Mouse (Mus musculus) forebrain, embryonic 14.5 days (tissue): ENCODE measurements around the gene Abi2. TPM values are rescaled to one million over a fixed set of nuclear protein-coding genes. Genes with fewer than 3 reads are reported as not detected.

ENCODE experiments used
- ATAC-seq: fragments of 200-750 bp; cut with Nextera tagmentation; 2 replicates; pipeline ENCODE4 v1.8.0; 2017; ENCODE audit warnings: mild to moderate bottlenecking, moderate library complexity
- DNase-seq: peaks from one replicate; pipeline ENCODE4 v3.0.0-alpha.2; 2015; ENCODE audit warnings: low spot score
- H3K27ac ChIP-seq: fragments of 300-500 bp; sonication (generic); 2 replicates; pipeline ENCODE4 v1.5.1; 2014; ENCODE audit warnings: low read depth, mild to moderate bottlenecking, control low read depth, low read length, moderate library complexity
- H3K27me3 ChIP-seq: fragments of 300-500 bp; sonication (generic); replicated peaks from 2 replicates; pipeline ENCODE4 v1.6.1; 2014; ENCODE audit warnings: low read length, control low read depth, mixed read lengths; ENCODE audit not compliant: control insufficient read depth, insufficient read depth
- H3K36me3 ChIP-seq: fragments of 300-500 bp; sonication (generic); 2 replicates; pipeline ENCODE4 v1.6.1; 2014; ENCODE audit warnings: low read length, control low read depth; ENCODE audit not compliant: control insufficient read depth, insufficient read depth
- H3K4me1 ChIP-seq: fragments of 300-500 bp; sonication (generic); 2 replicates; pipeline ENCODE4 v1.6.1; 2014; ENCODE audit warnings: antibody characterized with exemption, low read length, control low read depth; ENCODE audit not compliant: control insufficient read depth, insufficient read depth
- H3K4me2 ChIP-seq: fragments of 300-500 bp; sonication (generic); 2 replicates; pipeline ENCODE4 v1.6.1; 2014; ENCODE audit warnings: mild to moderate bottlenecking, control low read depth, low read length
- H3K4me3 ChIP-seq: fragments of 300-500 bp; sonication (generic); 2 replicates; pipeline ENCODE4 v1.5.1; 2014; ENCODE audit warnings: low read depth, low read length, control low read depth
- H3K9ac ChIP-seq: fragments of 300-500 bp; sonication (generic); 2 replicates; pipeline ENCODE4 v1.6.1; 2014; ENCODE audit warnings: mild to moderate bottlenecking, low read length, control low read depth, moderate library complexity
- H3K9me3 ChIP-seq: fragments of 300-500 bp; sonication (generic); replicated peaks from 2 replicates; pipeline ENCODE4 v1.6.1; 2016; ENCODE audit warnings: low read length, control low read depth, mixed read lengths; ENCODE audit not compliant: control insufficient read depth
- WGBS: fragments of 180-500 bp; shearing (Covaris S2); extraction: QIAGEN DNeasy Blood & Tissue Kit; methylation state at CpG from one replicate; pipeline ENCODE4 v1.1.7; 2014; 5-methylcytosine and 5-hydroxymethylcytosine counted together
- polyA plus RNA-seq: library from polyadenylated mRNA; unstranded; fragments of >200 nt; fragmentation: Nextera tagmentation; extraction: Ambion mirVana; gene quantifications from 2 replicates; pipeline ENCODE4 v1.2.1, GENCODE M21; 2014

Abi2 gene
- polyA plus RNA-seq, 1 experiment from 2014 or later: 51.1 TPM

DNA sequence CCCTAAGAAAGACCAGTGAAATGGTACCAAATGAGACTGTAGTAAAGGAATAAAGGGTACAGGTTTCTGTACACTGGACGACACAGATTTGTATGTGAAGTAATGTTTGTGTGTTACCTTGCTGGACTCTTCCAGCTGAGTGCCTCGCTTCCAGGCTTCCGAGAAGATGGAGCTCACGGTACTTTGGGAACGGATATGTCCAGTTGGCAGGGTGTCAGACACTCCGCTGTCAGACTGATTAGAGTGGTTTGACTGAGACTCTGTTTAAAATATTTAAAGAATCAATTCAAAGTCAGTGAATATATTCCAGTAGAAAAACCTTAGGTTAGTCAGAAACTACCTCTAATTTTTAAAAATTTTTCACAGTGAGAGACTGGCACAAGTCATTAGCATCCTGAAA, 84.0 kb downstream of the Abi2 start:
- no peaks in the 10 kb centered on the region for H3K27me3 ChIP-seq
- H3K9me3 ChIP-seq: no peaks in the 10 kb centered on the region
- H3K36me3 ChIP-seq: peaks cover 82% of the 10 kb centered on the region
- no peak overlapping the region for H3K4me2 ChIP-seq
- no peak overlapping the region for H3K4me3 ChIP-seq
- no peaks in the 10 kb centered on the region for H3K4me1 ChIP-seq
- DNase-seq: no peak
- H3K9ac ChIP-seq: no peak overlapping the region
- no peak for ATAC-seq
- H3K27ac ChIP-seq: no peak overlapping the region
- WGBS: 88% methylated on average over 6 of the region's 6 CpGs

DNA sequence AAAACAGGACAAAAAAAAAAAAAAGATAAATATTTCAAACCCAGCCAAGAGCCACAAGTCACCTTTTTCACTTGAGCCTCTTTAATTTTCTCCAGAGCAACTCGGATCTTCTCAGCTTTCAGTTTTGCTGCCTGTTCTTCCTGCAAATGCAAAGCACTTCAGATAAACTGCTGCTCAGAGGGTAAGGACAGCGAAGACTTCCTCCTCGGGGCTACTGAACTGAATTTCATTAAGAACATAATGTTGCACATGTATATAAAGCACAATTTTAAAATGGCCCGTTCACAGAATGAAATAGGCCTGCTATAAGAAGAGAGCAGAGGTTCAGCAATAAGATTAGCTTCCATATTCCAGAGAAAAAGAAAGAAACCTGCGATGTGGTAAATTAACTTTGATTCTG, 94.0 kb downstream of the Abi2 start:
- ATAC-seq (no peak), DNase-seq (no peak)
- Histone ChIP-seq H3K27ac (no peak overlapping the region), H3K4me1 (no peaks in the 10 kb centered on the region), H3K9me3 (no peaks in the 10 kb centered on the region), H3K27me3 (no peaks in the 10 kb centered on the region), H3K4me3 (no peak overlapping the region), H3K36me3 (peaks cover 41% of the 10 kb centered on the region), H3K9ac (no peak overlapping the region), H3K4me2 (no peak overlapping the region)
- 90% methylated on average over 5 of the region's 5 CpGs for WGBS

DNA sequence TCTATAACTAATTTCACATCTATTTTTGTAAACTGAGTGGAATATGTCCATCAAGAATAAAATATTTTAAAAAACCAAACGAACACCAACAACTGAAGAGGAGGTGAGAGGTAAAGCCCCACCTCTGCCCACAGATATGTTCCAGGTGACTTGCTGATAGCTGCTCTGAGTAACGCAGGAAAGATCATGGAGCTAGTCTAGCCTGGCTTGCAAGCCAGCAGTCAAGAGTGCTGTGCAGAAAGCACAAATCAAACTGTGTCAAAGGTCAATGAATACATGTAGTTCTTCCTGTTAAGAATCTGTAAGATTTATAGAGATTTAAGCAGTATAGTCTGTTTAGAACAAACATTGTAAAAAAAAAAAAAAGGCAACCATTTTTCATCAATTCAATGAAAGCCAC, 101.2 kb downstream of the Abi2 start:
- peaks cover 23% of the 10 kb centered on the region for H3K36me3 ChIP-seq
- H3K9me3 ChIP-seq: no peaks in the 10 kb centered on the region
- H3K27ac ChIP-seq: no peak overlapping the region
- H3K4me3 ChIP-seq: no peak overlapping the region
- DNase-seq (no peak), ATAC-seq (no peak)
- H3K4me1 ChIP-seq: no peaks in the 10 kb centered on the region
- H3K9ac ChIP-seq: no peak overlapping the region
- 69% methylated on average over 2 of the region's 2 CpGs for WGBS
- no peak overlapping the region for H3K4me2 ChIP-seq
- no peaks in the 10 kb centered on the region for H3K27me3 ChIP-seq

DNA sequence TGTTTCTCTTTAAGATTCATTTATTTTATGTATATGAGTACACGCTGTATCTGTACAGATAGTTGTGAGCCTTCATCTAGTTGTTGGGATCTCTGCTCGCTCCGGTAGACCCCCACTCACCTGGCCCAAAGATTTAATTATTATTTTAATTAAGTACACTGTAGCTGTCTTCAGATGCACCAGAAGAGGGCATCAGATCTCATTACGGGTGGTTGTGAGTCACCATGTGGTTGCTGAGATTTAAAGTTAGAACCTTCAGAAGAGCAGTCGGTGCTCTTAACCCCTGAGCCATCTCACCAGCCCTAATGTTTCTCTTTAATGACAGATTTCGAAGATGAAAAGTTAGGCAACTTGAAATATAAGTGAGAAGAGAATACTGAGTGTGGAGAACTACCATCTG, 120.7 kb downstream of the Abi2 start:
- no peaks in the 10 kb centered on the region for H3K27me3 ChIP-seq
- H3K27ac ChIP-seq: no peak overlapping the region
- WGBS: 91% methylated on average over 6 of the region's 6 CpGs
- H3K36me3 ChIP-seq: peaks cover 30% of the 10 kb centered on the region
- H3K4me3 ChIP-seq: no peak overlapping the region
- H3K9me3 ChIP-seq: no peaks in the 10 kb centered on the region
- H3K9ac ChIP-seq: no peak overlapping the region
- no peak overlapping the region for H3K4me2 ChIP-seq
- H3K4me1 ChIP-seq: no peaks in the 10 kb centered on the region
- DNase-seq (no peak), ATAC-seq (no peak)

DNA sequence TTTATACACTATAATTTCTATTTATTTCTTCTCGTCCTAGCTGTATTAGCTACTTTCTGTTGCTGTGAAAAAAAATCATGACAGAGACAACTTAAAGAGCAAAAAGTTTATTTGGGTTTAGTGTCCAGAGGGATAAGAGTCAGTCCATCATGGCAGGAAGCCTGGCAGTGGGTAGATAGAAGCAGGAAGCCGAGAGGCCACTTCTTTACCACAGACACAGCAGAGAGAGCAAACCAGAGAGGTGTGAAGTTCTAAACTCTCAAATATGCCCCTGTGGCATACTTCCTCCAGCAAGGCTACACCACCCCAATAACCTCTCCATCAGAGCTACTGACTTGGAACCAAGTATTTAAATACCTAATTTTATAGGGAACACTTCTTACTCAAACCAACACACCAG, 121.2 kb downstream of the Abi2 start:
- Histone ChIP-seq H3K27ac (no peak overlapping the region), H3K4me1 (no peaks in the 10 kb centered on the region), H3K4me2 (no peak overlapping the region), H3K4me3 (no peak overlapping the region), H3K36me3 (peaks cover 27% of the 10 kb centered on the region), H3K9ac (no peak overlapping the region), H3K27me3 (no peaks in the 10 kb centered on the region), H3K9me3 (no peaks in the 10 kb centered on the region)
- DNase-seq (no peak), ATAC-seq (no peak)
- WGBS: 92% methylated on average over 2 of the region's 2 CpGs

Other genes starting within 250 kb of the Abi2 start
- 6.5 and 9.4 TPM in 2 replicates for gene Nbeal1, start 229.0 kb upstream of the Abi2 start, polyA plus RNA-seq
- 3.3 and 3.6 TPM in 2 replicates for gene Cyp20a1, start 66.3 kb upstream of the Abi2 start, polyA plus RNA-seq
- 20.9 and 21.0 TPM in 2 replicates for gene Raph1, start 157.5 kb downstream of the Abi2 start, polyA plus RNA-seq